Mouse (Mus musculus): ENCODE measurements at regions not wholly inside any gene's neighbourhood (a gene's known extent, or its start where the extent isn't known, plus 50 kb on each side); places are given as distances from the start of the nearest gene placed in this dataset.

DNA sequence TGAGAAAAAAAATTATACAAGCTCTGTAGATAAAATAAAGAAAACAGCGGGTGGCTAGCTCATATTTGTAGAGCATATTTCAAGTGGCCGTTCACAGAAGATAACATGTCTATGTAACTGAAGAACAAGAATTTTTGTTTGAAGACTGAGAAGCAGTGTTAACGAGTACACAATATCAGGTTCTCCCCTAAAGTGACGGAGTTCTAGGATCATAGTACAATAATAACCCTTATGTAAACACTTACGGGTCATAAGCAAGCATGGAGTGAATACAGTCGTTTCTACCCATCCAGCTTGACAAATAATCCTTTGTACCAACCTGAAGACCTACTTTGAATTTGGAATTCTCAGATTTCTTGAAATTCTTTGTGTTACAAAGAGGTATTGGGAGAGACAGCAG is 64.9 kb upstream of the Kcnj16 start:
- DNase-seq, result no peak
